Mouse (Mus musculus) heart, adult 2 months (tissue): ENCODE data around the gene Gm10837.

Source experiments
- CTCF ChIP-seq: fragments of 200-600 bp; IDR thresholded peaks from 2 replicates; pipeline ENCODE4 v1.8.1; 2022; ENCODE audit warnings: antibody characterized with exemption, mild to moderate bottlenecking, moderate library complexity
- POLR2A ChIP-seq: fragments of 200-500 bp; IDR thresholded peaks from 2 replicates; pipeline ENCODE4 v1.6.1; 2011; ENCODE audit warnings: mild to moderate bottlenecking, low read depth, low read length, control low read depth; ENCODE audit not compliant: insufficient read depth

GRCm38 (mm10) chr14:122490441-122491328 lies at the start of gene Gm10837:
- TF ChIP-seq POLR2A = no peak
- TF ChIP-seq CTCF = no peak
